13 mouse cellular contexts compared by ENCODE assay signal in the genomic region with DNA sequence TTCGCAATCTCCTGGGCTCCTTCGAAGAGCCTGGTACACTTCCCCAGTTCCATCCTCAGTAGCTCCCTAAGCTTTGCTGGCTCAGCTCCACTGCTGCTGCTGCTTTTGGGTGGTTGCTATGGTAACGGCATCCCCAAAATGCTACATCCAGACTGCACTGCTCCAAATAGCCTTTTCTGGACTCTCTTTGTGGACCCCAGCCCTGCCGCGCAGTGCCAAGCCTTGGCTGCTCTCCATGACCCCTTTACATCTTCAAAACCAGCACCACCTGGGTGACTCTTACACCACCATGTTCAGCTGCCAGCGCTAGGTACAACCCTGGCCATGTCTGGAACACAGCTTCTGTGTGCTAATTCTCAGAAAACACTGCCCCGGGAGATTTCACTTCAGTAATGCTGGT. TPM values are rescaled to one million over a fixed set of nuclear protein-coding genes. Genes with fewer than 3 reads are reported as not detected.
DNase-seq lines count a peak whose midpoint lies in the region; ATAC-seq lines count a peak whose summit lies in the region.
"Had no signal": no experiment of that assay in that cellular context is flagged by ENCODE, and none has a peak within 500 bp of the region (broad histone marks: within the 10 kb centered on the region; RNA-seq: fewer than 3 reads in every experiment).

No protein-coding gene starts in this region.

- H3K4me1 ChIP-seq in forebrain, embryonic 16.5 days (replicated peaks; ENCODE audit: control insufficient read depth, insufficient read depth, low read length) = peaks cover 6% of the 10 kb centered on the region
- H3K4me1 ChIP-seq in midbrain, embryonic 16.5 days (ENCODE audit: control insufficient read depth, insufficient read depth, low read length) = peaks cover 5% of the 10 kb centered on the region
- no peaks in the 10 kb centered on the region for H3K4me1 ChIP-seq in intestine, embryonic 15.5 days (replicated peaks)

- no peak for ATAC-seq in cerebellum, adult (ENCODE audit: insufficient number of reproducible peaks, low FRiP score, low TSS enrichment)
- peak; percentile 88 for ATAC-seq in forebrain, embryonic 16.5 days
- ATAC-seq in midbrain, embryonic 16.5 days = peak; percentile 76
- no peak for ATAC-seq in intestine, embryonic 15.5 days

- peak; percentile 77 to 85 for DNase-seq in cerebellum, postnatal 10 days
- peak; percentile 42 to 47 for DNase-seq in layer of hippocampus, postnatal 25 days (ENCODE audit: extremely low spot score in 1 of 2, low spot score in 1 of 2)
- DNase-seq in gastrocnemius, postnatal 4 days (ENCODE audit: low spot score in 2 of 2) = no peak
- DNase-seq in MN1 (ENCODE audit: low spot score) = no peak
- DNase-seq: cerebellum, adult 18-20 months; heart, adult 2 months; kidney, postnatal 25 days; lung, postnatal 10 days; retina, postnatal 1 day had no signal

- WGBS in forebrain, embryonic 16.5 days = 25% methylated on average over 7 of the region's 7 CpGs
- WGBS in midbrain, embryonic 16.5 days = 48% methylated on average over 7 of the region's 7 CpGs
- 89% methylated on average over 7 of the region's 7 CpGs for WGBS in intestine, embryonic 15.5 days

- H3K36me3 ChIP-seq in forebrain, embryonic 16.5 days (ENCODE audit: control insufficient read depth, insufficient read depth) = no peaks in the 10 kb centered on the region
- H3K36me3 ChIP-seq in midbrain, embryonic 16.5 days (ENCODE audit: control insufficient read depth, insufficient read depth, low read length) = no peaks in the 10 kb centered on the region
- H3K36me3 ChIP-seq in intestine, embryonic 15.5 days = no peaks in the 10 kb centered on the region

- peak overlapping the region; percentile 27; the same call in 1 of the 2 replicates for H3K4me2 ChIP-seq in forebrain, embryonic 16.5 days (ENCODE audit: low read length)
- H3K4me2 ChIP-seq in midbrain, embryonic 16.5 days (ENCODE audit: low read length) = 0 out of 2 replicates have a peak overlapping the region, but pooled peaks have one; percentile 20
- H3K4me2 ChIP-seq in intestine, embryonic 15.5 days (replicated peaks) = no peak overlapping the region

- no peak overlapping the region for H3K4me3 ChIP-seq in forebrain, embryonic 16.5 days (replicated peaks; ENCODE audit: low read length)
- H3K4me3 ChIP-seq in midbrain, embryonic 16.5 days (ENCODE audit: low read depth, low read length) = no peak overlapping the region
- H3K4me3 ChIP-seq in intestine, embryonic 15.5 days (replicated peaks) = no peak overlapping the region
- H3K4me3 ChIP-seq: heart, adult 2 months had no signal

- 0 out of 2 replicates have a peak overlapping the region, but pooled peaks have one; percentile 3 for H3K27ac ChIP-seq in forebrain, embryonic 16.5 days (ENCODE audit: low read length)
- H3K27ac ChIP-seq in midbrain, embryonic 16.5 days (ENCODE audit: low read length) = no peak overlapping the region
- H3K27ac ChIP-seq in intestine, embryonic 15.5 days = no peak overlapping the region
- H3K27ac ChIP-seq: heart, adult 2 months had no signal

- peaks cover 2% of the 10 kb centered on the region; the same call in 1 of the 2 replicates for H3K27me3 ChIP-seq in forebrain, embryonic 16.5 days (replicated peaks; ENCODE audit: control insufficient read depth, insufficient read depth, low read length)
- peaks cover 7% of the 10 kb centered on the region for H3K27me3 ChIP-seq in midbrain, embryonic 16.5 days (ENCODE audit: control insufficient read depth, insufficient read depth, low read depth, low read length)
- no peaks in the 10 kb centered on the region for H3K27me3 ChIP-seq in intestine, embryonic 15.5 days (replicated peaks)

- H3K9ac ChIP-seq in forebrain, embryonic 16.5 days (replicated peaks; ENCODE audit: low read depth, low read length) = no peak overlapping the region
- H3K9ac ChIP-seq in midbrain, embryonic 16.5 days (ENCODE audit: low read depth, low read length) = no peak overlapping the region
- no peak overlapping the region for H3K9ac ChIP-seq in intestine, embryonic 15.5 days

- no peaks in the 10 kb centered on the region for H3K9me3 ChIP-seq in forebrain, embryonic 16.5 days (ENCODE audit: control insufficient read depth, low read length)
- H3K9me3 ChIP-seq in midbrain, embryonic 16.5 days (replicated peaks; ENCODE audit: control insufficient read depth, low read length, poor library complexity, severe bottlenecking) = no peaks in the 10 kb centered on the region
- H3K9me3 ChIP-seq in intestine, embryonic 15.5 days = no peaks in the 10 kb centered on the region

RNA-seq across cellular contexts. Expression of gene Adamts20, which starts 55.4 kb away (rescaled TPM):
- polyA plus RNA-seq in forebrain, embryonic 16.5 days (2015; fragmentation: Nextera tagmentation; extraction: Ambion mirVana) = 2.8 and 3.5 TPM in 2 replicates
- 10 to 100 TPM; 11.9 to 13.6 TPM for total RNA-seq in layer of hippocampus, postnatal 25 days (2021)
- polyA plus RNA-seq in midbrain, embryonic 16.5 days (2015; fragmentation: Nextera tagmentation; extraction: Ambion mirVana) = 1.5 and 2.0 TPM in 2 replicates
- total RNA-seq in gastrocnemius, postnatal 4 days (2021) = 10 to 100 TPM; 21.6 to 28.1 TPM
- 2.2 and 2.5 TPM in 2 replicates for polyA plus RNA-seq in intestine, embryonic 15.5 days (2015; fragmentation: Nextera tagmentation; extraction: Ambion mirVana)

Comparison
In these comparisons a context has a peak if more than half of its experiments do, and no peak if none do; other contexts are left out.
1. DNase-seq: peak in cerebellum, postnatal 10 days (2 of 2) and layer of hippocampus, postnatal 25 days (2 of 2); none in gastrocnemius, postnatal 4 days (0 of 2) and MN1 (single experiment).
2. ATAC-seq: peak in forebrain, embryonic 16.5 days (single experiment) and midbrain, embryonic 16.5 days (single experiment); none in cerebellum, adult (single experiment) and intestine, embryonic 15.5 days (single experiment).